Mouse (Mus musculus) kidney, adult 2 months (tissue): Measurements from ENCODE around the gene Ints5.

Experiments used
- CTCF ChIP-seq: fragments of 200-500 bp; conservative IDR thresholded peaks from 2 replicates; pipeline ENCODE4 v1.5.1; 2011; ENCODE audit warnings: low read depth, mild to moderate bottlenecking, control low read depth, low read length, moderate library complexity, mixed read lengths; ENCODE audit not compliant: insufficient read depth, insufficient read length
- POLR2A ChIP-seq: fragments of 200-500 bp; IDR thresholded peaks from one replicate; pipeline ENCODE4 v1.6.1; 2011; ENCODE audit warnings: low read depth, low read length, control low read depth

GRCm38 (mm10) chr19:8857689-8858088 lies 35.1 kb upstream of the Ints5 start:
- TF ChIP-seq POLR2A: no peak
- peak; percentile 86 for TF ChIP-seq CTCF
